Mouse (Mus musculus): ENCODE measurements around the gene Paqr5.

- no peak for TF ChIP-seq POLR2A (IDR thresholded peaks at IDR 0.05; ENCODE audit: insufficient read length, low read depth)
- no peak for TF ChIP-seq USF1 (IDR thresholded peaks at IDR 0.05; ENCODE audit: low read depth)
- no peak for TF ChIP-seq MAX (IDR thresholded peaks at IDR 0.05; ENCODE audit: low read depth)
- TF ChIP-seq TCF12 (IDR thresholded peaks at IDR 0.05; ENCODE audit: insufficient read depth, poor library complexity, severe bottlenecking) = no peak
- TF ChIP-seq E2F4 (IDR thresholded peaks at IDR 0.05; ENCODE audit: insufficient read depth) = no peak
- TF ChIP-seq MYOD1 (IDR thresholded peaks at IDR 0.05; ENCODE audit: control insufficient read depth in 1 of 3, insufficient read length in 2 of 3, low read depth in 2 of 3) = no peak
- no peak for TF ChIP-seq POLR2AphosphoS2 (IDR thresholded peaks at IDR 0.05; ENCODE audit: insufficient read length, low read depth)
- no peak for TF ChIP-seq TCF3 (IDR thresholded peaks at IDR 0.05; ENCODE audit: insufficient read length, low read depth)
- no peak for TF ChIP-seq SRF (IDR thresholded peaks at IDR 0.05; ENCODE audit: control insufficient read depth, insufficient read length, low read depth)
Measured at GRCm38 (mm10) chr9:62062234-62062633, 35.6 kb upstream of the Paqr5 start.

Data from myocyte (in vitro differentiated cells).